Mouse (Mus musculus): ENCODE measurements at regions not wholly inside any gene's neighbourhood (a gene's known extent, or its start where the extent isn't known, plus 50 kb on each side); places are given as distances from the start of the nearest gene placed in this dataset.

GRCm38 (mm10) chr2:92675247-92675646 lies 75.7 kb downstream of the Chst1 start:
- Histone ChIP-seq H3K4me3 (ENCODE audit: control insufficient read depth in 1 of 2, insufficient read depth in 1 of 2, low read depth in 2 of 2, low read length in 2 of 2) (no peak overlapping the region), H3K9me3 (replicated peaks; ENCODE audit: insufficient read depth, low read length) (no peaks in the 10 kb centered on the region), H3K36me3 (ENCODE audit: control insufficient read depth in 1 of 2, insufficient read depth in 2 of 2, low read length in 2 of 2) (peaks cover 0 to 16% of the 10 kb centered on the region in 2 experiments; a peak in 2 of 4 replicates), H3K9ac (ENCODE audit: control insufficient read depth, low read depth, low read length, poor library complexity, severe bottlenecking) (no peak overlapping the region), H3K79me2 (ENCODE audit: control insufficient read depth, insufficient read depth, low read length, poor library complexity) (no peaks in the 10 kb centered on the region), H3K27ac (ENCODE audit: control insufficient read depth, low read depth, low read length) (no peak overlapping the region), H3K27me3 (ENCODE audit: control insufficient read depth in 1 of 2, insufficient read depth in 2 of 2, low read length in 2 of 2) (no peaks in the 10 kb centered on the region), H3K4me1 (ENCODE audit: control insufficient read depth in 1 of 2, insufficient read depth in 2 of 2, low read length in 2 of 2) (peaks cover 16 to 28% of the 10 kb centered on the region in 2 experiments)
- no peak for DNase-seq (ENCODE audit: low read depth, low spot score)
- TF ChIP-seq POLR2AphosphoS5 (IDR thresholded peaks at IDR 0.05; ENCODE audit: borderline replicate concordance, low read depth, low read length) (no peak), BHLHE40 (IDR thresholded peaks at IDR 0.05; ENCODE audit: borderline replicate concordance, low read depth, low read length) (no peak), GATA1 (IDR thresholded peaks at IDR 0.05; ENCODE audit: low read depth, low read length) (no peak), TBP (IDR thresholded peaks at IDR 0.05; ENCODE audit: low read depth, low read length) (no peak)

DNA sequence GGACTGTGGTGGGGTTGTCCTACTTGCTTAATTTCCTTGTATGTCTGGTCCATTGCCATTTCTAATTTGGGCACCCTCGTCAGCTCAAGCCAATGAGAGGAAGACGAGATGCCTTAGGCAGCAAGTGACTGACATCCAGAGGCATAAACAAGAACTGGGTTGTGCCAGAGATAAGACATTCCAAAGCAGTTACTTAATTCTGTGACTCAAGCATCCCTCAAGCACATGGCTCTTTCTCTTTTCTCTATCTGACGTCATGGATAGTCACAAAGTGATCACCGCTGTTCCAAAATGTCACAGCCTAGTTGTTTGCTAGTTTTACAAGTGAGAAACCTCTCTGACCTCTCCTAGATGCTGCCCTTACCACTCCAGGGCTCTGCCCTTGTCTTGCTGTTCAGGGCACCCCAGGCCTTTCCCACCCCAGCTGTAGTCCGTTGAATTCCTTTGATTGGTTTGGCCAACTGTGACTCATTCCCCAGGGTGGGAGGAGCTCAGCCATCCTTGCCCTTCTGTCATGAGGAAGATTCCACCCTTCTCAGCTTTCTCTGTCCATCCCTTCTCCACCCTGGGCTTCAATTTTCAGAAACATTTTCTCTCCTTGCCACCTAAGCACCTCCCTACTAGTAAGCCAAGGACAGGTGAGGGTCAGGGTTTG lies 78.9 kb downstream of the Chst1 start:
- no peaks in the 10 kb centered on the region for H3K79me2 ChIP-seq (ENCODE audit: control insufficient read depth, insufficient read depth, low read length, poor library complexity)
- TF ChIP-seq MXI1 (IDR thresholded peaks at IDR 0.05; ENCODE audit: low read depth, low read length): no peak
- TF ChIP-seq EP300 (IDR thresholded peaks at IDR 0.05; ENCODE audit: low read depth in 1 of 2, low read length in 2 of 2): no peak
- TF ChIP-seq GATA1 (IDR thresholded peaks at IDR 0.05; ENCODE audit: low read depth, low read length): 0 out of 2 replicates have a peak, but pooled peaks have one; percentile 33
- no peak for TF ChIP-seq UBTF (IDR thresholded peaks at IDR 0.05; ENCODE audit: borderline replicate concordance, insufficient read depth, low read depth, low read length)
- no peak for TF ChIP-seq KAT2A (conservative IDR thresholded peaks at IDR 0.05; ENCODE audit: low read depth, low read length)
- peak; percentile 34; the same call in 1 of the 2 replicates for TF ChIP-seq MAX (IDR thresholded peaks at IDR 0.05; ENCODE audit: low read length)
- TF ChIP-seq USF1 (IDR thresholded peaks at IDR 0.05; ENCODE audit: low read depth, low read length): no peak
- no peak for TF ChIP-seq POLR2AphosphoS5 (IDR thresholded peaks at IDR 0.05; ENCODE audit: borderline replicate concordance, low read depth, low read length)
- no peak for TF ChIP-seq CHD1 (IDR thresholded peaks at IDR 0.05; ENCODE audit: low read depth, low read length)
- TF ChIP-seq HCFC1 (IDR thresholded peaks at IDR 0.05; ENCODE audit: low read depth, low read length): no peak
- TF ChIP-seq ETS1 (IDR thresholded peaks at IDR 0.05; ENCODE audit: low read depth, low read length): no peak
- no peak for TF ChIP-seq TAL1 (IDR thresholded peaks at IDR 0.05; ENCODE audit: low read length)
- H3K9ac ChIP-seq (ENCODE audit: control insufficient read depth, low read depth, low read length, poor library complexity, severe bottlenecking): no peak overlapping the region
- H3K27ac ChIP-seq (ENCODE audit: control insufficient read depth, low read depth, low read length): no peak overlapping the region
- no peak for DNase-seq (ENCODE audit: low read depth, low spot score)
- H3K4me3 ChIP-seq (ENCODE audit: control insufficient read depth in 1 of 2, insufficient read depth in 1 of 2, low read depth in 2 of 2, low read length in 2 of 2): no peak overlapping the region
- H3K4me1 ChIP-seq (ENCODE audit: control insufficient read depth in 1 of 2, insufficient read depth in 2 of 2, low read length in 2 of 2): peaks cover 9 to 18% of the 10 kb centered on the region in 2 experiments
- H3K9me3 ChIP-seq (replicated peaks; ENCODE audit: insufficient read depth, low read length): no peaks in the 10 kb centered on the region
- no peaks in the 10 kb centered on the region for H3K27me3 ChIP-seq (ENCODE audit: control insufficient read depth in 1 of 2, insufficient read depth in 2 of 2, low read length in 2 of 2)
- peaks cover 0 to 7% of the 10 kb centered on the region in 2 experiments; a peak in 2 of 4 replicates for H3K36me3 ChIP-seq (ENCODE audit: control insufficient read depth in 1 of 2, insufficient read depth in 2 of 2, low read length in 2 of 2)
